Mouse (Mus musculus) testis, adult 2 months (tissue): ENCODE measurements at regions not wholly inside any gene's neighbourhood (a gene's known extent, or its start where the extent isn't known, plus 50 kb on each side); places are given as distances from the start of the nearest gene placed in this dataset.
A peak's percentile ranks its signal among the peaks of the same experiment; 100 is the strongest.

Source experiments
- H3K27ac ChIP-seq: fragments of 200-500 bp; 2 replicates; pipeline ENCODE4 v1.5.1; 2012; ENCODE audit warnings: low read depth, low read length; ENCODE audit not compliant: control insufficient read depth, insufficient read depth
- H3K27me3 ChIP-seq: fragments of 200-500 bp; 2 replicates; pipeline ENCODE4 v1.6.1; 2012; ENCODE audit warnings: mild to moderate bottlenecking, low read length, moderate library complexity; ENCODE audit not compliant: control insufficient read depth, insufficient read depth
- H3K36me3 ChIP-seq: fragments of 200-500 bp; 2 replicates; pipeline ENCODE4 v1.6.1; 2012; ENCODE audit warnings: mild to moderate bottlenecking, low read length; ENCODE audit not compliant: control insufficient read depth, insufficient read depth
- H3K4me1 ChIP-seq: fragments of 200-500 bp; 2 replicates; pipeline ENCODE4 v1.6.1; 2012; ENCODE audit warnings: low read length; ENCODE audit not compliant: control insufficient read depth, insufficient read depth
- H3K4me3 ChIP-seq: fragments of 200-500 bp; 2 replicates; pipeline ENCODE4 v1.5.1; 2012; ENCODE audit warnings: low read depth, mild to moderate bottlenecking, low read length, moderate library complexity, mixed read lengths; ENCODE audit not compliant: control insufficient read depth
- CTCF ChIP-seq: fragments of 200-500 bp; IDR thresholded peaks from 2 replicates; pipeline ENCODE4 v1.5.1; 2012; ENCODE audit warnings: low read depth, mild to moderate bottlenecking, inconsistent platforms, low read length, moderate library complexity; ENCODE audit not compliant: control insufficient read depth, insufficient read depth, insufficient replicate concordance
- POLR2A ChIP-seq: fragments of 200-500 bp; IDR thresholded peaks from 2 replicates; pipeline ENCODE4 v1.6.1; 2012; ENCODE audit warnings: low read depth, mild to moderate bottlenecking, inconsistent platforms, low read length, moderate library complexity; ENCODE audit not compliant: control insufficient read depth

DNA sequence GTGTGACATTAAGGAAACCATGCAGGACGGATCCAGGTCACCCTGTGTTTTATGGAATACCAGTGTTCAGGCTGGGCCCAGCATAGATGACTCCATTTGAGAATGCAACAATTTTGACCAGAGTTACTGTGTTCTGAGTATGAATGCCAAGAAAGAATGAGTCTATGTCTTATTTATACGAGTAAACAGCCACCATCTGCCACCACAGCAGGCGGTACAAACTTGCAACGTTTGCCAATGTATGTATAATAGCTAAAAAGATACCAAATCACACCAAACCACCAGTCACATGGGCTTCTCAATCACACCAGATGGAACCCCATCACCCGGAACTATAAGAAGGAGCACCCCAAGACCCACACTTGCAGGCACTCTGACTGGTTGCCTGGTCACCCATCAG, 192.1 kb downstream of the Glrx3 start:
- Histone ChIP-seq H3K4me3 (no peak overlapping the region), H3K36me3 (no peaks in the 10 kb centered on the region), H3K4me1 (no peaks in the 10 kb centered on the region), H3K27ac (no peak overlapping the region), H3K27me3 (no peaks in the 10 kb centered on the region)
- TF ChIP-seq CTCF (no peak), POLR2A (no peak)

DNA sequence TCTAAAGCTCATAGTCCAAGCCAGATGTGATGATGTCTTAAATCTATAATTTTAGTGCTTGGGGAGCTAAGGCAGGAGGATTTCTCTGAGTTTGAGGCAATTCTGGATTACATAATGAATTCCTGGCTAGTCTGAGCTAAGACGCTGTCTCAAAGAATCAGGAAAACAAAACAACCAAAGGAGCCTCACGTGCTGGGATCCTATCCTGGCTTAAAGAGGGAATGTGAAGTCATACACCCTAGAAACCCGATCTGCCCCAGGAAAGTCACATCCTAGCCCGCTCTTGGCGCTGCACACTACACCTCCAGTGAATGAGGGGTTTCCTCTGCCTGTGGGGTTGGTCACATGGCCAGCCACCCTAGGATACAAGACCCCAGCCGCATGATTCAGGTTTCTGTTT, 211.2 kb downstream of the Glrx3 start:
- H3K36me3 ChIP-seq = no peaks in the 10 kb centered on the region
- H3K4me3 ChIP-seq = no peak overlapping the region
- TF ChIP-seq POLR2A (no peak), CTCF (no peak)
- no peaks in the 10 kb centered on the region for H3K27me3 ChIP-seq
- no peak overlapping the region for H3K27ac ChIP-seq
- peaks cover 2% of the 10 kb centered on the region; the same call in 1 of the 2 replicates for H3K4me1 ChIP-seq

DNA sequence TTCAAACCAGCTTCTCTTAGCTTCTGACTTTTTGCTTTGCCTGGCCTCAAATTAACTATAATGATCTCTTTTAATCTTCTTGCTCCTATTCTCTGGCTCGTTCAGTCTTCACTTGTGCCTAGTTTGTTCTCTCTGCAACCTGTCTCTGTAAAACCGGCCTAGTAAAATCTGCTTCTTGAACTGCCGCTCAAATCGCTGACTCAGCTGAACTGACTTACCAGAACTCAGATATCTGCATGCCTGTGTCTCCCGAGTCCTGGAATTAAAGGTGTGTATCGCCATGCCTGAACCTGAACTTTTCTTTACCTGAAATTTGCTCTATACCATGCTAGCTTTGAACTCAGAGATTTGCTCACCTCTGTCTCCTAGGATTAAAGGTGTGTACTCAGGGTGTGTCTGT, 212.2 kb downstream of the Glrx3 start:
- no peaks in the 10 kb centered on the region for H3K36me3 ChIP-seq
- no peak overlapping the region for H3K4me3 ChIP-seq
- H3K4me1 ChIP-seq = peaks cover 2% of the 10 kb centered on the region; the same call in 1 of the 2 replicates
- H3K27me3 ChIP-seq = no peaks in the 10 kb centered on the region
- TF ChIP-seq CTCF (no peak), POLR2A (no peak)
- H3K27ac ChIP-seq = no peak overlapping the region

DNA sequence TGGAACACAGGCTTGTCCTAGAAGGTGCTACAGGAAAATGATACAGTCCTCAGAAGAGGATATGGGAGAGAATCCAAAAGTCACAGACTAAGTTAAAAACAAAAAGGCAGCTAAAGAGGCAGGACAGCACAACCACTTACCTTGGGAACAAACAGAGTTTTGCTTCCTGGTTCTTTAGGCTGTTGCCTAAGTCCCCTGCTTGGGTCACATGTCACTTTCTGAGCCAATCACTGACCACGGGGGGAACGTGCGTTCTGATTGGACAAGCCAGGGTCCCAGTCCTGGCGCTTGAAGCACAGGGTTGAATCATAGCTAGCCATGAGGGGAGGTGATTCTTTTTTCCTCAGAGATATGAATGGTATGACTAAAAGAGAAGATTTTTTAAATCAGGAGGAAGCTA, 216.4 kb downstream of the Glrx3 start:
- Histone ChIP-seq H3K27ac (no peak overlapping the region), H3K4me1 (peaks cover 2% of the 10 kb centered on the region; the same call in 1 of the 2 replicates), H3K4me3 (peak overlapping the region; percentile 76), H3K36me3 (no peaks in the 10 kb centered on the region), H3K27me3 (no peaks in the 10 kb centered on the region)
- TF ChIP-seq CTCF = no peak
- no peak for TF ChIP-seq POLR2A

DNA sequence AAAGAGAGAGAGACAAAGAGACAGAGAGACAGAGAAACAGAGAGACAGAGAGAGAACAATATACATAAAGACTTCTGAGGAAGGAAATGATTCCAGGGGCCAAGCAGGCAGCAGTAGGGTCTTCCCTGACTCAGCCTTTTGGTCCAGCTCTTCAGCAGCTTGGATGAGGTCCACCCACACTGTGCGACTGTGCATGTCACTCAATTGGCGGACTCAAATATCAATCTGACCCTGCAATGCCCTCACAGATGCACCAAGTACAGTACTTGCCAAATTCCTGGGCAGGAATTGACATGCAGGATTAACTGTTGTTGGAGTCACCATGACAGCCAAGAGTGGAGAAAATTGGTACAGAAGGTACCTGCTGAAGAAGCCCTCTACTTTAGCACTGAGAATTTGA, 229.8 kb downstream of the Glrx3 start:
- TF ChIP-seq CTCF = no peak
- no peaks in the 10 kb centered on the region for H3K4me1 ChIP-seq
- no peaks in the 10 kb centered on the region for H3K27me3 ChIP-seq
- H3K36me3 ChIP-seq = no peaks in the 10 kb centered on the region
- no peak overlapping the region for H3K27ac ChIP-seq
- H3K4me3 ChIP-seq = no peak overlapping the region

DNA sequence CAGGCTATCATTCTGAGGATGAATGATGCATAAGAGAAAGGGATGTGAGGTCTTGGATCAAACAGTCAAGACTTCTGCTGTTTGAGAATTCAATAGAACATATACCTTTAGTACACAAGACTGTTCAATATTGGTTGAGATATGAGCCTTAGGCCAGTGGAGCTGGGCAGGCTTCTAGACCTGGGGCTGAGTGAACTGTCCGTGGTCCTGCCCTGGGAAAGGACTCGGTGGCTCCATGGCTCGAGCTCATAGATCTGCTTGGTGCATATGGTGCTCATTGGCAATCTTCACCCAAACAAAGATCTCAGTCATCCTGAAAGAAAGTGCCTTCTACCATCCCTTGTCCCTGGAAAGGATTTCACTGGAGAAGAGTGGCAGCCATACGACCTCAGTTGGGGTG, 233.7 kb downstream of the Glrx3 start:
- no peaks in the 10 kb centered on the region for H3K4me1 ChIP-seq
- TF ChIP-seq CTCF (no peak), POLR2A (no peak)
- no peak overlapping the region for H3K4me3 ChIP-seq
- no peaks in the 10 kb centered on the region for H3K36me3 ChIP-seq
- H3K27me3 ChIP-seq = no peaks in the 10 kb centered on the region
- no peak overlapping the region for H3K27ac ChIP-seq

DNA sequence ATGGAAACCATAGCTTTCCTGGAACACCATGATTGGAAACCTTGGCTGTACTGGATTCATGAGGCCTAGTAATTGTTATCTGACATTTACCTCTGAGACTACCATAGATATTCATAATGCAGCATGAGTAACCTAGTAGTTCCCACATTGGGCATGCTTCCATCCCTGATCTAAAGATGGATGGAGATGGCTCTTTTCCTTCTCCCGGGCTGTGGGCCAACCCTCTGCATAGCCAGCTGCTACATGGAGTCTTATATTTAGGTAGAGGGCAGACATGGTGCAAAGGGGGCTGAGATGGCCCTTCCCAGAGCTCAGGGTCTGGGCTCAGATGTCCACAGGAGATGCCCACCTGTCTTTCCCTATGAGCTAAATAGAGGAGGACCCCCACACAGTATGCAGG, 237.2 kb downstream of the Glrx3 start:
- TF ChIP-seq POLR2A (no peak), CTCF (no peak)
- H3K27me3 ChIP-seq = no peaks in the 10 kb centered on the region
- H3K4me3 ChIP-seq = no peak overlapping the region
- H3K4me1 ChIP-seq = no peaks in the 10 kb centered on the region
- H3K27ac ChIP-seq = no peak overlapping the region
- H3K36me3 ChIP-seq = no peaks in the 10 kb centered on the region

DNA sequence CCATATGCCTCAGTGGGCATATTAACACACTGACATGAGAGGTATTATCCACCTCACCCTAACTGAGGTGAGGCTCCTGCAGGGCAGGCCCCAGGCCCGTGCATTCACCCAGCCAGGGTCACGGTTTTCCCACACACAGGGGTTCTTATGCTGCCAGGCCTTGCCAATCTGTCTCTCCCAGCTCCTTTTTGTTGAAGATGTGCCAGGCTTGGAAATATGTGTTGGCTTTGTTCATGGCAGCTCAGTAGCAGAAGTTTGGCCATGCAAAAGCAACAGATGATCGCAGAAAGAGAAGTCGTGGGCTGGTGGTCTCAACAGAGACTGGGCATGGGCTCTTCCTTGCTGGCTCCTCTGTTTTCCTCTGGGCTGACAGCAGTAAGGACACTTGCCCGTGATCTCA, 238.0 kb downstream of the Glrx3 start:
- H3K27me3 ChIP-seq = no peaks in the 10 kb centered on the region
- H3K27ac ChIP-seq = no peak overlapping the region
- H3K4me1 ChIP-seq = no peaks in the 10 kb centered on the region
- TF ChIP-seq CTCF (no peak), POLR2A (no peak)
- H3K4me3 ChIP-seq = no peak overlapping the region
- H3K36me3 ChIP-seq = no peaks in the 10 kb centered on the region
